Mouse (Mus musculus) E14TG2a.4 (cell line): ENCODE measurements around the gene Myh7b.

ENCODE experiments used
- CTCF ChIP-seq: conservative IDR thresholded peaks from 2 replicates; pipeline ENCODE4 v1.5.1; 2014; ENCODE audit warnings: low read length
- NANOG ChIP-seq: IDR thresholded peaks from 2 replicates; pipeline ENCODE4 v1.6.1; 2014; ENCODE audit warnings: borderline replicate concordance, low read length, mixed read lengths
- POU5F1 ChIP-seq: IDR thresholded peaks from 2 replicates; pipeline ENCODE4 v1.6.1; 2014; ENCODE audit warnings: low read length, borderline replicate concordance

DNA sequence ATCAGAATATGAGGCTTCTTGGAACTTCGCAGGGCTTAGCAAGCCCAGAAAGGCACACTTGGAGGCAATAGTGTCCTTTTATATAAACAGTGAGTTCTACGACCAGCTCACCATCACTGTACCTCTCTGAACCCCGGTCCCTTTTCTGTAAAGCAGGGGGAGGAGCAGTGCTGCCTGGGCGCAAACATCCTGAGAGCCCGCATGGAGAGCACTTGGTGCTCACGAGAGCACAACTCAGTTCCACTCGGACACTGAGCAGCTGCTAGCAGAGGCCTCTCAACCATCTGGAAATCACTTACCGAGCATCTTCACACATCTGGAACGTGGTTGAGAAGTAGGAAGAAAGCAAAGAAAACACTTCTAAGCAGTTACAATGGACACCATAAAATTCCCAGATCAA, 34.4 kb upstream of the Myh7b start:
- TF ChIP-seq CTCF = no peak
- TF ChIP-seq NANOG = no peak
- no peak for TF ChIP-seq POU5F1
